Mouse (Mus musculus) hindbrain, embryonic 12.5 days (tissue): ENCODE measurements around the gene Icam5. TPM values are rescaled to one million over a fixed set of nuclear protein-coding genes. Genes with fewer than 3 reads are reported as not detected.
"Not testable (repeated sequence)": the region's sequence is repeated elsewhere in the genome, so short reads cannot be mapped to it uniquely, and the experiment has no call there.

ENCODE experiments used
- ATAC-seq: fragments of 200-750 bp; cut with Nextera tagmentation; 2 replicates; pipeline ENCODE4 v1.8.0; 2017; ENCODE audit warnings: moderate TSS enrichment; ENCODE audit not compliant: low FRiP score
- H3K27ac ChIP-seq: fragments of 300-500 bp; sonication (generic); 2 replicates; pipeline ENCODE4 v1.5.1; 2016; ENCODE audit warnings: mild to moderate bottlenecking
- H3K27me3 ChIP-seq: fragments of 300-500 bp; sonication (generic); 2 replicates; pipeline ENCODE4 v1.6.1; 2016; ENCODE audit warnings: mild to moderate bottlenecking
- H3K36me3 ChIP-seq: fragments of 300-500 bp; sonication (generic); 2 replicates; pipeline ENCODE4 v1.6.1; 2016; ENCODE audit warnings: mild to moderate bottlenecking
- H3K4me1 ChIP-seq: fragments of 300-500 bp; sonication (generic); 2 replicates; pipeline ENCODE4 v1.6.1; 2016
- H3K4me2 ChIP-seq: fragments of 300-500 bp; sonication (generic); replicated peaks from 2 replicates; pipeline ENCODE4 v1.6.1; 2016; ENCODE audit warnings: mild to moderate bottlenecking
- H3K4me3 ChIP-seq: fragments of 300-500 bp; sonication (generic); 2 replicates; pipeline ENCODE4 v1.5.1; 2016; ENCODE audit warnings: mild to moderate bottlenecking
- H3K9ac ChIP-seq: fragments of 300-500 bp; sonication (generic); 2 replicates; pipeline ENCODE4 v1.6.1; 2016; ENCODE audit warnings: mild to moderate bottlenecking, moderate library complexity
- H3K9me3 ChIP-seq: fragments of 300-500 bp; sonication (generic); replicated peaks from 2 replicates; pipeline ENCODE4 v1.6.1; 2016; ENCODE audit warnings: mild to moderate bottlenecking
- WGBS: fragments of 180-500 bp; shearing (Covaris S2); methylation state at CpG from one replicate; pipeline ENCODE4 v1.1.7; 2016; 5-methylcytosine and 5-hydroxymethylcytosine counted together
- polyA plus RNA-seq: library from polyadenylated mRNA; unstranded; fragments of >200 nt; fragmentation: Nextera tagmentation; extraction: Ambion mirVana; gene quantifications from 2 replicates; pipeline ENCODE4 v1.2.1, GENCODE M21; 2016

Gene Icam5
- polyA plus RNA-seq = 0.13 and 0.23 TPM in 2 replicates

DNA sequence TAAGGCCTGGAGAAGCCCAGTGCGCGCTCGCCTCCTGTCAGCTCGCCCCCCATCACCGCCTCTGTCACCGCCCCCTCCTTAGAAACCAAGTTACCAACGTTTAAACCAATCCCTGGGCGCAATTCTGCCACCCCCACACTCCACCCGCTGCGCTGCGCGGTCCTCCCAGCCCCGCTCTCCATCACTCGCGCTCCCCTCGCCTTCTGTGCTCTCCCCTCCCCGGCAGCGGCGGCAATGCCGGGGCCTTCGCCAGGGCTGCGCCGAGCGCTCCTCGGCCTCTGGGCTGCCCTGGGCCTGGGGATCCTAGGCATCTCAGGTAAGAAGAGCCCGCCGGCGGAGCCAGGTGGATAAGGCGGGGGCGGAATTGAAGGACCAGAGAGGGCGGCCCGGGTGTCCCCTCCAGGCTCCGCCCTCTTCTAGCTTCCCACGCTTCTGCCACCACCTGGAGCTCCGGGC lies at the start of gene Icam5:
TSS of gene Icam5 (plus strand) at position 178 of the 456 bp plus-strand sequence.
- Histone ChIP-seq H3K36me3 (no peaks in the 10 kb centered on the region), H3K4me3 (peak within 1 kb of the TSS; percentile 41), H3K27ac (no peak within 1 kb of the TSS), H3K9ac (peak within 1 kb of the TSS; percentile 46; the same call in 1 of the 2 replicates), H3K9me3 (no peaks in the 10 kb centered on the region), H3K27me3 (peaks cover 99% of the 10 kb centered on the region), H3K4me2 (peak within 1 kb of the TSS; percentile 70), H3K4me1 (peaks cover 42% of the 10 kb centered on the region)
- no peak for ATAC-seq
- under 1% methylated on average over 33 of the region's 35 CpGs for WGBS

DNA sequence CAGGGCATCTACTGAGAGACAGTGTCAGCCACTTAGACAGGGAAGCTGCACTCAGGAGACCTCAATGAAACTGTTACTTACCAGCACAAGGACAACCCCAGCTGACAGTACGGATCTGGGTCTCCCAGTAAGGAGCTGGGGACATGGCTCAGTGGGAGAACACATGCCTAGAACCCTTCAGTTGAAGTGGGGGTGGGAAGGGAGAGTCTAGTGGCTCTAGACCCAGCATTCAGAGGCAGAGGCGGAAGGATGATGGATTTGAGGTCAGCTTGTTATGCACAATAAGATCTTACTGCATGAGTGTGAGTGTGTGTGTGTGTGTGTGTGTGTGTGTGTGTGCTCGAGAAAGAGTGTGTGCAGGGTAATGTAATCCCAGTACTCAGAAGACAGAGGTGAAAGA lies 49.7 kb upstream of the Icam5 start:
- H3K36me3 ChIP-seq = no peaks in the 10 kb centered on the region
- ATAC-seq = no peak
- H3K4me3 ChIP-seq = no peak overlapping the region
- no peak overlapping the region for H3K4me2 ChIP-seq
- H3K27ac ChIP-seq = no peak overlapping the region
- H3K9me3 ChIP-seq = no peaks in the 10 kb centered on the region
- H3K4me1 ChIP-seq = 0 out of 2 replicates have a peak, but pooled peaks cover 3% of the 10 kb centered on the region
- H3K9ac ChIP-seq = no peak overlapping the region
- WGBS = 71% methylated on average over 3 of the region's 3 CpGs
- no peaks in the 10 kb centered on the region for H3K27me3 ChIP-seq

DNA sequence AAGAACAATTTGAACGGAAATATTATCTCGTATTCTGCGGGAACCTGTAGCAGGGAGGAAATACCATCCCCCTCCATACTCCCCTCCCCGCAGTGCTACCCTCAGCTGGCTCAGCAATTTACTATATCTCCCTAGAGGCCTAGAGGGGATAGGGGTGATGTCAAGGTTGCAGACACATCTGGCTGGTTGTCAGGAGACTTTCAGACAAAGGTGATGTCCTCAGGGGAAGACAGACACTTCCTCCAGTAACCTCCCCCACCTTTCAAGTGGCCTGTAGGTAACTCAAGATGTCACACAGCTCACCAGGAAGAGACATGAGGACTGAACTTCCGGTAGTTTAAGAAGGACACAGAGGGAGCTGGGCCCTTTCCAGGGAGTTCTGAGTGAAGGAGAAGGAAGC lies 48.7 kb upstream of the Icam5 start:
- no peak overlapping the region for H3K4me2 ChIP-seq
- 59% methylated on average over 5 of the region's 5 CpGs for WGBS
- H3K4me3 ChIP-seq = no peak overlapping the region
- ATAC-seq = no peak
- H3K4me1 ChIP-seq = 0 out of 2 replicates have a peak, but pooled peaks cover 3% of the 10 kb centered on the region
- H3K27me3 ChIP-seq = no peaks in the 10 kb centered on the region
- no peak overlapping the region for H3K27ac ChIP-seq
- H3K9ac ChIP-seq = no peak overlapping the region
- no peaks in the 10 kb centered on the region for H3K9me3 ChIP-seq
- no peaks in the 10 kb centered on the region for H3K36me3 ChIP-seq

DNA sequence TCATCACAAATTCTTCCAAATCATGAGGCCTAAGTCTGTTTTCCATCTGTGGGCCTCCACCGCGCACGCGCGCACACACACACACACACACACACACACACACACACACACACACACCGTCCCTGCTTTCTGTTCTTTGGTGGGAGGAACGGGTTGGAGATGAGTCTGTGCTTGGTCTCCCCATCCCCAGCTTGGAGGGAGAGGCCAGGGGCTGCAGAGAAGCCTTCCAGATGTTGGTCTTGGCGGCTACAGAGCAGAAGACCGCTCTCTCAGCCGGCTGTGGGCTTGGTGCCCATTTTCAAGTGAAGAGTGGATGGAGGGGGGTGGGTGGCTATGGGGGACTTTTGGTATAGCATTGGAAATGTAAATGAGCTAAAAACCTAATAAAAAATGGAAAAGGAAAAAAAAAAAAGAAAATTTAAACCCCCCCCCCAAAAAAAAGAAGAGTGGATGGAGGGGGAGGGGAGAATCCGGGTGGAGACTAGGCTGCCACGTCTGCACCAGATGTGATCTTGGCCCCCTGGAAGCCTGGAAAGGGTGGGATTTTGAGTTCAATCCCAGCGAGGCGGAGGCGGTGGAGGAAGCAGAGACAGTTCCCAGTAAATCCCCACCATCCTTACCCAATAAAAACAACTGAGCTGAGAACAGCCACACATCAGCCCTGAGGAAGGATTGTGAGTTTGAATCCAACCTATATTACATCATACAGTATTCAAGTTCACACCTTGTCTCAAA lies 44.8 kb upstream of the Icam5 start:
- no peaks in the 10 kb centered on the region for H3K27me3 ChIP-seq
- H3K36me3 ChIP-seq = no peaks in the 10 kb centered on the region
- no peaks in the 10 kb centered on the region for H3K9me3 ChIP-seq
- H3K4me1 ChIP-seq = peaks cover 8% of the 10 kb centered on the region
- H3K4me3 ChIP-seq = no peak overlapping the region
- WGBS = 60% methylated on average over 15 of the region's 15 CpGs
- H3K4me2 ChIP-seq = no peak overlapping the region
- no peak for ATAC-seq
- no peak overlapping the region for H3K27ac ChIP-seq
- H3K9ac ChIP-seq = no peak overlapping the region

DNA sequence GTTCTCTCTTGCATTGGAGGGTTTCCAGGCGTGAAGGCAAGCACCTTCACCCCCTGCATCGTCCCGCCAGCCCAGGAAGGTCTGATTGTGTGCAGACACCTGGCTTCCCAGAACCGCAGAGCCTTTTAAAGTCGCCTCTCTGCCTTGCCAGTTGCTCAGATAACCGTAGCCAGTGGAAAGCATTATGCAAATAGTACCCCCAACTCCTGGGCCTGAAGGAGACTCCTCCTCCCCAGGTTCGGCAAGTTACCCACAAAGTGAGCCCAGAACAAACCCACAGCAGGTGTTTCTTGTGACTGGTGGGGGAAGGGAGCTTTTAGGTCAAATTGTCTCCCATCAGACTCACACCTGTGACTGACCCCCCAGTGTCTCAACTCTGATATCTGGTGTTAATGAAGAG lies 43.9 kb upstream of the Icam5 start:
- ATAC-seq = no peak
- H3K9ac ChIP-seq = no peak overlapping the region
- H3K27ac ChIP-seq = no peak overlapping the region
- 35% methylated on average over 7 of the region's 7 CpGs for WGBS
- H3K9me3 ChIP-seq = no peaks in the 10 kb centered on the region
- no peaks in the 10 kb centered on the region for H3K27me3 ChIP-seq
- H3K4me1 ChIP-seq = peaks cover 8% of the 10 kb centered on the region
- H3K4me2 ChIP-seq = no peak overlapping the region
- H3K36me3 ChIP-seq = no peaks in the 10 kb centered on the region
- H3K4me3 ChIP-seq = no peak overlapping the region

DNA sequence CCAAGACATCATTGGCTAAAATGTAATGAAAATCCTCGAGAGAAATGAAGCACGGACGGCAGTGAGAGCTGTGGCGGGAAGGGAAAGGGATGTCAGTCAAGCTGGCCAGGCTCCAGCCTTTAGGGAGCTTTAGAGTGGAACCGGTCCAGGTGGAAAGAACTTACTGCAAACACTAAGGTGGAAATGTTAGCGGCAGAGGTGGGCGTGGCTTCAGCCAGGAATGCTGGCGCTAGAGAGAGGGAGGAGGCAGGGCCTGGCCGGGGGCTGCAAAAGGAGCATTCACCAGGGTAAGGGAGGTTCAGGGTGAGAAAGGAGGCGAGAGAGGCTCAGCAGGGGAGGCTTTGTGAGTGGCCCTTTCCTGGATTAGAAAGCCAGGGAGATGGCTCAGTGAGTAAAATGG lies 41.0 kb upstream of the Icam5 start:
- Histone ChIP-seq H3K36me3 (no peaks in the 10 kb centered on the region), H3K27ac (no peak overlapping the region), H3K9ac (no peak overlapping the region), H3K4me2 (peak overlapping the region; percentile 19; the same call in 1 of the 2 replicates), H3K27me3 (no peaks in the 10 kb centered on the region), H3K4me1 (peaks cover 5% of the 10 kb centered on the region), H3K4me3 (no peak overlapping the region), H3K9me3 (no peaks in the 10 kb centered on the region)
- WGBS = 4% methylated on average over 10 of the region's 10 CpGs
- no peak for ATAC-seq

DNA sequence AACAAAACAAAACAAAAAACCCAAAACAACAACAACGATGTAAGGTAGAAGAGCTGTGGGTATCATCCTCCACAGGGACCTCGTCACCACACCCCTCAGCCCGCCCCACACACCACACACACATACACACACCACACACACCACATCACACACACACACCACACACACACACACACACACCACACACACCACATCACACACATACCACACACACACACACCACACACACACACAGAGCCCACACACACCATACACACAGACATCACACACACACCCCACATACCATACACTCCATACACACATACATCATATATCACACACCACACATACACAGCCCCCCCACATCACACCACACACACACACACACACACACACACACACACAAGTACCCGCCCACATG lies 40.3 kb upstream of the Icam5 start:
- H3K36me3 ChIP-seq = no peaks in the 10 kb centered on the region
- H3K4me3 ChIP-seq = no peak overlapping the region
- no peak overlapping the region for H3K9ac ChIP-seq
- WGBS = 90% methylated on average over 4 of the region's 4 CpGs
- no peak overlapping the region for H3K4me2 ChIP-seq
- no peak overlapping the region for H3K27ac ChIP-seq
- H3K9me3 ChIP-seq = no peaks in the 10 kb centered on the region
- no peaks in the 10 kb centered on the region for H3K27me3 ChIP-seq
- peaks cover 5% of the 10 kb centered on the region for H3K4me1 ChIP-seq
- ATAC-seq = no peak

DNA sequence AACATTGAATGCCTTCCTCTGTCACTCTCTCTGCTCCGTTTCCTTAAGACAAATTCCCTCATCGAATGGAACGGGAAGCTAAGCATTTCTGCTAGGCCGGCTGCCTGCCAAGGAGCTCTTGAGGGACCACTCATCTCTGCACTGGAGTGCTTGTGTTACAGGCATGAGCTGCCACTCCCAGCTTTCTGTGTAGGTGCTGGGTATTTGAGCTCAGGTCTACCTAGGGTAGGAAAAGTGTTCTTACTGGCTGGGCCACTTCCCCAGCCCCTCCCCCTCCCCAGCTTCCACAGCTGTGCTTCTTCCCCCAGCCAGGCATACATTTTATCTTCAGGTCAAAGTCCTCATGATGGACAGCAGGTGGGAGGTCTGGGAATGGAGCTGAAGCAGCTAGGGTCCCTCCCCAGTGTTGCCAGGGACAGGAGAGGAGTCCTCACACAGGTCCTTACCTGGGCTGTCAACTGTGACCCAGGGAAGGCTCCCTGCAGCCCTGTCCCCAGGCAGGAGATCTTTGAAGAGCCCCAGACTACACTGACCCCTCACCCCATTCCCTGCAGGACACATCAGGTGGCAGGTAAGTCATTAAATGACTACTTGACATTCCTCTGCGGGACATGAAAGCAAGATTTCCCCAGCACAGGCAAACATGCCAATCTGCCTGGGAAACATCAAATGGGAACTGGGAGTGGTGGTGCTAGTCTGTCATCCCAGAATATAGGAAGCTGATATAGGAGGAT lies 38.5 kb upstream of the Icam5 start:
- no peak overlapping the region for H3K27ac ChIP-seq
- H3K4me2 ChIP-seq = no peak overlapping the region
- WGBS = 53% methylated on average over 5 of the region's 5 CpGs
- no peak overlapping the region for H3K9ac ChIP-seq
- H3K9me3 ChIP-seq = no peaks in the 10 kb centered on the region
- no peak for ATAC-seq
- H3K36me3 ChIP-seq = no peaks in the 10 kb centered on the region
- H3K4me3 ChIP-seq = no peak overlapping the region
- no peaks in the 10 kb centered on the region for H3K27me3 ChIP-seq
- peaks cover 5% of the 10 kb centered on the region for H3K4me1 ChIP-seq

DNA sequence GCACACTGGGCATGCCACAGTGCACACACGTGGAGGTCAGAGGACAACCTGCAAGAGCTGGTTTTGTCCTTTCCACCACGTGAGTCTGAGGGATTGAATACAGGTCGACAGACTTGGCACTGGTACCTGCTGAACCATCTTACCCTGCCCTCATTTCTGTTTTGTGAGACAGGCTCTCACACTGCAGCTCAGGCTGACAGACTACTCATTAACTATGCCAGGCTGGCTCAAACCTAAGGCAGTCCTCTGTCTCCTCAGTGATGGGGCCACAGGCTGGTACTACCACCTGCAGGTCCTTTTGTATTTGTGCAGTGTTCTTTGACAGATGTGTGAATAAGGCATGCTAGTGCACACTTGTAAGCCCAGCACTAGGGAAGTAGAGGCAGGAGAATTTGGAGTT lies 36.8 kb upstream of the Icam5 start:
- H3K4me3 ChIP-seq = no peak overlapping the region
- H3K4me1 ChIP-seq = peaks cover 5% of the 10 kb centered on the region
- no peak overlapping the region for H3K27ac ChIP-seq
- no peaks in the 10 kb centered on the region for H3K27me3 ChIP-seq
- no peak overlapping the region for H3K9ac ChIP-seq
- 74% methylated on average over 3 of the region's 3 CpGs for WGBS
- no peaks in the 10 kb centered on the region for H3K9me3 ChIP-seq
- no peak overlapping the region for H3K4me2 ChIP-seq
- no peaks in the 10 kb centered on the region for H3K36me3 ChIP-seq
- ATAC-seq = no peak

DNA sequence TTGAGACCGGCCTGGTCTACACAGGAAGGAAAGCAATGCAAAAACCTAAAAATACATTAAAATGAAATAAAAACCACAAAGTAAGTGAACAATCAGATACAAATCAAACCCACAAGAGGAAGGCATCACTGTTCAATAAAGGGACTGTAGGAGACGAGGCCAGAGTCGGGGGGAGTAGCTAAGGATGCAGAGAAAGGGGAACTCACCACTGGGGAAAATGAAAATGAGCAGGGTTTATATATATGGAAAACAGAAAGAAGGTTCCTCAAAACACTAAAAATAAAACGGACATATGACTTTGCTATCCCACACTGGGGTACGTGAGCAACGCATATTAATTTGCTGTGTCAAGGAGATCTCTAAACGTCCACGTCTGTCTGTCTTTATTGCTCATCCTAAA lies 34.8 kb upstream of the Icam5 start:
- H3K27ac ChIP-seq = no peak overlapping the region
- H3K4me2 ChIP-seq = no peak overlapping the region
- 89% methylated on average over 8 of the region's 8 CpGs for WGBS
- no peaks in the 10 kb centered on the region for H3K36me3 ChIP-seq
- no peak overlapping the region for H3K9ac ChIP-seq
- H3K4me1 ChIP-seq = no peaks in the 10 kb centered on the region
- ATAC-seq = no peak
- H3K9me3 ChIP-seq = no peaks in the 10 kb centered on the region
- no peaks in the 10 kb centered on the region for H3K27me3 ChIP-seq
- H3K4me3 ChIP-seq = no peak overlapping the region

DNA sequence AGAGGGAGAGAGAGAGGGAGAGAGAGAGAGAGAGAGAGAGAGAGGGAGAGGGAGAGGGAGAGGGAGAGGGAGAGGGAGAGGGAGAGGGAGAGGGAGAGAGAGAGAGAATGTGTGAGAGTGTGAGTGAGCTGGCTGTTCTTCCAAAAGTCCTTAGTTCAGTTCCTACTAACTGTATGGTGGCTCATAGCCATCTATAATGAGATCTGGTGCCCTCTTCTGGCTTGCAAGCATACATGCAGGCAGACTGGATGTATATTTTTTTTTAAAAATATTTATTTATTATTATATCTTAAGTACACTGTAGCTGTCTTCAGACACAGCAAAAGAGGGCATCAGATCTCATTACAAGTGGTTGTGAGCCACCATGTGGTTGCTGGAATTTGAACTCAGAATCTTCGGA lies 33.5 kb upstream of the Icam5 start:
- H3K27me3 ChIP-seq, H3K4me3 ChIP-seq, H3K9ac ChIP-seq, H3K27ac ChIP-seq, ATAC-seq, H3K4me2 ChIP-seq, H3K36me3 ChIP-seq, H3K9me3 ChIP-seq, H3K4me1 ChIP-seq: not testable (repeated sequence)
- 89% methylated on average over 1 of the region's 1 CpGs for WGBS

DNA sequence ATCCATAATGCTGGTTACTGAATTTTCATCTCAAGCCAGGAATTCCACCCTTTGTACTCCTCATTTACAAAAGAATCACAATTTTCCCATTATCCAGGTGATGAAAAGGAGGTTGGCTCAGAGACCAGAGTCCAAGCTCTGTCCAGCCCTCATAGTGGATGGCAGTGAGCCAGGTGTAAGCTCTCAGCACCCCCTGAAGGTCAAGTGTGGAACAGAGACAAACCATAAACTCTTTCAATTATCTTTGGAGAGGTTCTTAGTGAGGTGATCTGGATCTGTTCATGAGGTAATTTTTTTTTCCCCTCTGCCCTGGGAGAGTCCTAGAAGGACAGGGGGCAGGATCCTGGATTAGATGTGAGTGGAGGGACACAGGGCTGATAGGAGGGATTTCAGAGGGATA lies 31.1 kb upstream of the Icam5 start:
- ATAC-seq = no peak

More for the DNA sequence above, 31.1 kb upstream of the Icam5 start:
- H3K4me2 ChIP-seq = no peak overlapping the region
- H3K4me3 ChIP-seq = no peak overlapping the region
- no peak overlapping the region for H3K9ac ChIP-seq
- peaks cover 9% of the 10 kb centered on the region for H3K4me1 ChIP-seq
- H3K9me3 ChIP-seq = no peaks in the 10 kb centered on the region
- H3K36me3 ChIP-seq = peaks cover 15% of the 10 kb centered on the region
- H3K27ac ChIP-seq = no peak overlapping the region
- no peaks in the 10 kb centered on the region for H3K27me3 ChIP-seq
